Mouse (Mus musculus): ENCODE results near the gene Cdk6. TPM values are rescaled to one million over a fixed set of nuclear protein-coding genes. Genes with fewer than 3 reads are reported as not detected.

Gene Cdk6
- polyA plus RNA-seq, 1 experiment from 2014 or later: 21.6 TPM

- H3K27ac ChIP-seq (replicated peaks): no peak overlapping the region
- WGBS: 78% methylated on average over 7 of the region's 7 CpGs
- no peak for DNase-seq (ENCODE audit: low spot score)
These were observed 125.0 kb downstream of the Cdk6 start for GRCm38 (mm10) chr5:3466069-3466877.

GRCm38 (mm10) chr5:3470866-3471265, 129.6 kb downstream of the Cdk6 start:
- WGBS: 92% methylated on average over 10 of the region's 10 CpGs
- no peaks in the 10 kb centered on the region for H3K9me3 ChIP-seq (replicated peaks)
- no peaks in the 10 kb centered on the region for H3K27me3 ChIP-seq (ENCODE audit: low read depth, poor library complexity, severe bottlenecking)
- H3K36me3 ChIP-seq: no peaks in the 10 kb centered on the region
- H3K4me3 ChIP-seq: no peak overlapping the region
- no peak overlapping the region for H3K27ac ChIP-seq (replicated peaks)
- H3K4me1 ChIP-seq: peaks cover 3% of the 10 kb centered on the region; the same call in 1 of the 2 replicates
- no peak for DNase-seq (ENCODE audit: low spot score)

More at GRCm38 (mm10) chr5:3466069-3466877, 125.0 kb downstream of the Cdk6 start:
- Histone ChIP-seq H3K9me3 (replicated peaks) (no peaks in the 10 kb centered on the region), H3K36me3 (no peaks in the 10 kb centered on the region), H3K4me3 (no peak overlapping the region), H3K27me3 (ENCODE audit: low read depth, poor library complexity, severe bottlenecking) (no peaks in the 10 kb centered on the region), H3K4me1 (peaks cover 3% of the 10 kb centered on the region; the same call in 1 of the 2 replicates)

GRCm38 (mm10) chr5:3472311-3473156, 131.2 kb downstream of the Cdk6 start:
- Histone ChIP-seq H3K36me3 (no peaks in the 10 kb centered on the region), H3K9me3 (replicated peaks) (no peaks in the 10 kb centered on the region), H3K4me3 (no peak overlapping the region), H3K27ac (replicated peaks) (no peak overlapping the region), H3K4me1 (no peaks in the 10 kb centered on the region), H3K27me3 (ENCODE audit: low read depth, poor library complexity, severe bottlenecking) (no peaks in the 10 kb centered on the region)
- 86% methylated on average over 22 of the region's 22 CpGs for WGBS
- DNase-seq (ENCODE audit: low spot score): no peak

- WGBS: 78% methylated on average over 3 of the region's 3 CpGs
- Histone ChIP-seq H3K4me1 (no peaks in the 10 kb centered on the region), H3K36me3 (no peaks in the 10 kb centered on the region), H3K27me3 (ENCODE audit: low read depth, poor library complexity, severe bottlenecking) (no peaks in the 10 kb centered on the region), H3K27ac (replicated peaks) (no peak overlapping the region), H3K4me3 (no peak overlapping the region), H3K9me3 (replicated peaks) (no peaks in the 10 kb centered on the region)
- DNase-seq (ENCODE audit: low spot score): no peak
These were observed 136.4 kb downstream of the Cdk6 start for GRCm38 (mm10) chr5:3477711-3478110.

GRCm38 (mm10) chr5:3478216-3478615, 136.9 kb downstream of the Cdk6 start:
- DNase-seq (ENCODE audit: low spot score): no peak
- no peaks in the 10 kb centered on the region for H3K27me3 ChIP-seq (ENCODE audit: low read depth, poor library complexity, severe bottlenecking)
- no peaks in the 10 kb centered on the region for H3K9me3 ChIP-seq (replicated peaks)
- no peak overlapping the region for H3K27ac ChIP-seq (replicated peaks)
- H3K4me3 ChIP-seq: no peak overlapping the region
- WGBS: 94% methylated on average over 8 of the region's 8 CpGs
- H3K36me3 ChIP-seq: no peaks in the 10 kb centered on the region
- H3K4me1 ChIP-seq: no peaks in the 10 kb centered on the region

GRCm38 (mm10) chr5:3479016-3479795, 137.9 kb downstream of the Cdk6 start:
- no peaks in the 10 kb centered on the region for H3K27me3 ChIP-seq (ENCODE audit: low read depth, poor library complexity, severe bottlenecking)
- 93% methylated on average over 7 of the region's 7 CpGs for WGBS
- no peaks in the 10 kb centered on the region for H3K4me1 ChIP-seq
- no peaks in the 10 kb centered on the region for H3K36me3 ChIP-seq
- no peak for DNase-seq (ENCODE audit: low spot score)
- H3K9me3 ChIP-seq (replicated peaks): no peaks in the 10 kb centered on the region
- H3K4me3 ChIP-seq: no peak overlapping the region
- H3K27ac ChIP-seq (replicated peaks): no peak overlapping the region

GRCm38 (mm10) chr5:3480637-3481395, 139.5 kb downstream of the Cdk6 start:
- WGBS: 88% methylated on average over 9 of the region's 9 CpGs

GRCm38 (mm10) chr5:3482474-3482873, 141.2 kb downstream of the Cdk6 start:
- WGBS: 94% methylated on average over 7 of the region's 7 CpGs
- H3K4me1 ChIP-seq: no peaks in the 10 kb centered on the region
- no peaks in the 10 kb centered on the region for H3K27me3 ChIP-seq (ENCODE audit: low read depth, poor library complexity, severe bottlenecking)
- no peaks in the 10 kb centered on the region for H3K9me3 ChIP-seq (replicated peaks)
- no peak overlapping the region for H3K27ac ChIP-seq (replicated peaks)
- H3K36me3 ChIP-seq: 0 out of 2 replicates have a peak, but pooled peaks cover 5% of the 10 kb centered on the region
- no peak for DNase-seq (ENCODE audit: low spot score)
- H3K4me3 ChIP-seq: no peak overlapping the region

More at GRCm38 (mm10) chr5:3480637-3481395, 139.5 kb downstream of the Cdk6 start:
- Histone ChIP-seq H3K9me3 (replicated peaks) (no peaks in the 10 kb centered on the region), H3K4me1 (no peaks in the 10 kb centered on the region), H3K4me3 (no peak overlapping the region), H3K27me3 (ENCODE audit: low read depth, poor library complexity, severe bottlenecking) (no peaks in the 10 kb centered on the region), H3K36me3 (0 out of 2 replicates have a peak, but pooled peaks cover 5% of the 10 kb centered on the region), H3K27ac (replicated peaks) (no peak overlapping the region)
- no peak for DNase-seq (ENCODE audit: low spot score)

- no peak for DNase-seq (ENCODE audit: low spot score)
- Histone ChIP-seq H3K4me1 (no peaks in the 10 kb centered on the region), H3K4me3 (no peak overlapping the region), H3K9me3 (replicated peaks) (no peaks in the 10 kb centered on the region), H3K27me3 (ENCODE audit: low read depth, poor library complexity, severe bottlenecking) (no peaks in the 10 kb centered on the region), H3K27ac (replicated peaks) (no peak overlapping the region), H3K36me3 (0 out of 2 replicates have a peak, but pooled peaks cover 5% of the 10 kb centered on the region)
- WGBS: 90% methylated on average over 5 of the region's 5 CpGs
These were observed 141.9 kb downstream of the Cdk6 start for GRCm38 (mm10) chr5:3483054-3483722.

GRCm38 (mm10) chr5:3486579-3487282, 145.4 kb downstream of the Cdk6 start:
- Histone ChIP-seq H3K27me3 (ENCODE audit: low read depth, poor library complexity, severe bottlenecking) (no peaks in the 10 kb centered on the region), H3K4me1 (no peaks in the 10 kb centered on the region), H3K27ac (replicated peaks) (no peak overlapping the region), H3K9me3 (replicated peaks) (no peaks in the 10 kb centered on the region), H3K4me3 (no peak overlapping the region), H3K36me3 (0 out of 2 replicates have a peak, but pooled peaks cover 5% of the 10 kb centered on the region)
- 75% methylated on average over 7 of the region's 7 CpGs for WGBS
- DNase-seq (ENCODE audit: low spot score): no peak

Data from midbrain, embryonic 10.5 days (tissue).